Mouse (Mus musculus): ENCODE data around the gene Ttc28. TPM values are rescaled to one million over a fixed set of nuclear protein-coding genes. Genes with fewer than 3 reads are reported as not detected.

Ttc28 gene
- total RNA-seq, 1 experiment: 5.8 TPM

DNA sequence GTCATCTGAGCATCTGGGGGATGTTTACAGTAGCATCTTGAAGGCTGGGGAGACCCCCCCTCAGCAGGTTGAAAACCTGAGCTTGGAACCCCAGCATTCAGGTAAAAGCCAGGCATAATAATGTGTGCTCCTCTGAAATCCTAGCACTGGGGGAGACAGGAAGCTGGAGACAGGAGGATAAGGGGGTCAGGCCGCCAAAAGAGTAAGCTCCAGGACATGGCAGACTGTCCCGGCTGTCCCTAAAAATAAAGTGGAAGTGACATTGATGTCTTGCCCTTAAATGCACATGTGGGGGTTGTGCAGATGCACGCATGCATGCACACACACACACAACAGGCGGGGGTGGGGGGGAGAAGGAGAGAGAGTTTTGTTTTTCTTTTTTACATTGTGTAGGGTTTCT, 118.7 kb downstream of the Ttc28 start:
- Histone ChIP-seq H3K9ac (ENCODE audit: insufficient read depth, low read depth, low read length, poor library complexity, severe bottlenecking) (no peak overlapping the region), H3K4me1 (ENCODE audit: control insufficient read depth in 2 of 2, insufficient read depth in 2 of 2, low read length in 2 of 2, poor library complexity in 1 of 2) (no peaks in the 10 kb centered on the region), H3K9me3 (ENCODE audit: control insufficient read depth, insufficient read depth, low read depth, low read length) (no peaks in the 10 kb centered on the region), H3K27ac (ENCODE audit: insufficient read depth, low read depth, low read length, poor library complexity, severe bottlenecking) (no peak overlapping the region), H3K36me3 (ENCODE audit: control insufficient read depth, insufficient read depth, low read length, poor library complexity, severe bottlenecking) (no peaks in the 10 kb centered on the region), H3K4me3 (ENCODE audit: insufficient read depth in 1 of 2, low read depth in 1 of 2, low read length in 2 of 2, poor library complexity in 1 of 2, severe bottlenecking in 1 of 2) (no peak overlapping the region)
- in situ Hi-C loops (cut with MboI; ENCODE audit: low sequenced_read_pairs in 2 of 2, unreplicated experiment in 2 of 2): no loop called here
- no peak for DNase-seq (ENCODE audit: low read depth, low spot score)
- TF ChIP-seq HCFC1 (IDR thresholded peaks at IDR 0.05; ENCODE audit: borderline replicate concordance, insufficient read depth, low read length): no peak
- no peak for TF ChIP-seq MAFK (IDR thresholded peaks at IDR 0.05; ENCODE audit: insufficient read depth, low read depth, low read length)
- TF ChIP-seq ZNF384 (IDR thresholded peaks at IDR 0.05; ENCODE audit: low read depth, low read length): no peak
- no peak for TF ChIP-seq ZC3H11A (IDR thresholded peaks at IDR 0.05; ENCODE audit: borderline replicate concordance, low read depth, low read length)
- TF ChIP-seq CHD2 (IDR thresholded peaks at IDR 0.05; ENCODE audit: low read depth, low read length): no peak

DNA sequence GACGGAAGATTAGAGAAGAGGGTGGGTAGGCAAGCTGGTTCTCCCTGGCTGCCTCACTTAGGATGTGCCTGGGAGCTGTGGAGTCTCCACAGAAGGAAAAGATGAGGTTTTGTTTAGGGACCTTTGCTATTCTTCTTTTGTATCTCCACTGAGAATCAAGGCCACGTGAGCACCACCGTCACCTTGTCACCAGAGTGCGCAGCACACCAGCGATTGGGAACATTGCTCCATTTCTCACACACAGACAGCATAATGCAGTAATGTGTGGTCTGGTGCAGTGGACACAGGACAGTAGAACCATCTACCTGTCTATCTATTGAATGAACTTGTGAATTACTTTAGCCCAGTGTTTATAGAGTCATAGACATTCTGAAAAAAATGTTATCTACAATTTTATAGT, 121.3 kb downstream of the Ttc28 start:
- no peaks in the 10 kb centered on the region for H3K36me3 ChIP-seq (ENCODE audit: control insufficient read depth, insufficient read depth, low read length, poor library complexity, severe bottlenecking)
- no peak overlapping the region for H3K27ac ChIP-seq (ENCODE audit: insufficient read depth, low read depth, low read length, poor library complexity, severe bottlenecking)
- no peaks in the 10 kb centered on the region for H3K4me1 ChIP-seq (ENCODE audit: control insufficient read depth in 2 of 2, insufficient read depth in 2 of 2, low read length in 2 of 2, poor library complexity in 1 of 2)
- DNase-seq (ENCODE audit: low read depth, low spot score): no peak
- no peak for TF ChIP-seq MAFK (IDR thresholded peaks at IDR 0.05; ENCODE audit: insufficient read depth, low read depth, low read length)
- no peak for TF ChIP-seq HCFC1 (IDR thresholded peaks at IDR 0.05; ENCODE audit: borderline replicate concordance, insufficient read depth, low read length)
- no peak for TF ChIP-seq CHD2 (IDR thresholded peaks at IDR 0.05; ENCODE audit: low read depth, low read length)
- no peak for TF ChIP-seq ZC3H11A (IDR thresholded peaks at IDR 0.05; ENCODE audit: borderline replicate concordance, low read depth, low read length)
- TF ChIP-seq ZNF384 (IDR thresholded peaks at IDR 0.05; ENCODE audit: low read depth, low read length): no peak
- in situ Hi-C loops (cut with MboI; ENCODE audit: low sequenced_read_pairs in 2 of 2, unreplicated experiment in 2 of 2): no loop called here
- H3K9me3 ChIP-seq (ENCODE audit: control insufficient read depth, insufficient read depth, low read depth, low read length): no peaks in the 10 kb centered on the region
- no peak overlapping the region for H3K9ac ChIP-seq (ENCODE audit: insufficient read depth, low read depth, low read length, poor library complexity, severe bottlenecking)
- no peak overlapping the region for H3K4me3 ChIP-seq (ENCODE audit: insufficient read depth in 1 of 2, low read depth in 1 of 2, low read length in 2 of 2, poor library complexity in 1 of 2, severe bottlenecking in 1 of 2)

- Histone ChIP-seq H3K4me3 (ENCODE audit: insufficient read depth in 1 of 2, low read depth in 1 of 2, low read length in 2 of 2, poor library complexity in 1 of 2, severe bottlenecking in 1 of 2) (no peak overlapping the region), H3K36me3 (ENCODE audit: control insufficient read depth, insufficient read depth, low read length, poor library complexity, severe bottlenecking) (no peaks in the 10 kb centered on the region), H3K9ac (ENCODE audit: insufficient read depth, low read depth, low read length, poor library complexity, severe bottlenecking) (no peak overlapping the region), H3K4me1 (ENCODE audit: control insufficient read depth in 2 of 2, insufficient read depth in 2 of 2, low read length in 2 of 2, poor library complexity in 1 of 2) (no peaks in the 10 kb centered on the region), H3K27ac (ENCODE audit: insufficient read depth, low read depth, low read length, poor library complexity, severe bottlenecking) (no peak overlapping the region), H3K9me3 (ENCODE audit: control insufficient read depth, insufficient read depth, low read depth, low read length) (no peaks in the 10 kb centered on the region)
- in situ Hi-C loops (cut with MboI; ENCODE audit: low sequenced_read_pairs in 2 of 2, unreplicated experiment in 2 of 2): no loop called here
- DNase-seq (ENCODE audit: low read depth, low spot score): no peak
- TF ChIP-seq CHD2 (IDR thresholded peaks at IDR 0.05; ENCODE audit: low read depth, low read length) (no peak), MAFK (IDR thresholded peaks at IDR 0.05; ENCODE audit: insufficient read depth, low read depth, low read length) (no peak)
Observed at GRCm38 (mm10) chr5:111003220-111003619, 123.6 kb downstream of the Ttc28 start.

GRCm38 (mm10) chr5:111003750-111004149, 124.1 kb downstream of the Ttc28 start:
- no peak for TF ChIP-seq CHD2 (IDR thresholded peaks at IDR 0.05; ENCODE audit: low read depth, low read length)
- no peak for TF ChIP-seq HCFC1 (IDR thresholded peaks at IDR 0.05; ENCODE audit: borderline replicate concordance, insufficient read depth, low read length)
- no peak for TF ChIP-seq ZC3H11A (IDR thresholded peaks at IDR 0.05; ENCODE audit: borderline replicate concordance, low read depth, low read length)
- TF ChIP-seq MAFK (IDR thresholded peaks at IDR 0.05; ENCODE audit: insufficient read depth, low read depth, low read length): no peak
- no peak for TF ChIP-seq ZNF384 (IDR thresholded peaks at IDR 0.05; ENCODE audit: low read depth, low read length)
- no peaks in the 10 kb centered on the region for H3K36me3 ChIP-seq (ENCODE audit: control insufficient read depth, insufficient read depth, low read length, poor library complexity, severe bottlenecking)
- H3K9me3 ChIP-seq (ENCODE audit: control insufficient read depth, insufficient read depth, low read depth, low read length): no peaks in the 10 kb centered on the region
- no peak overlapping the region for H3K4me3 ChIP-seq (ENCODE audit: insufficient read depth in 1 of 2, low read depth in 1 of 2, low read length in 2 of 2, poor library complexity in 1 of 2, severe bottlenecking in 1 of 2)
- no peak for DNase-seq (ENCODE audit: low read depth, low spot score)
- H3K9ac ChIP-seq (ENCODE audit: insufficient read depth, low read depth, low read length, poor library complexity, severe bottlenecking): no peak overlapping the region
- in situ Hi-C loops (cut with MboI; ENCODE audit: low sequenced_read_pairs in 2 of 2, unreplicated experiment in 2 of 2): no loop called here
- no peak overlapping the region for H3K27ac ChIP-seq (ENCODE audit: insufficient read depth, low read depth, low read length, poor library complexity, severe bottlenecking)
- no peaks in the 10 kb centered on the region for H3K4me1 ChIP-seq (ENCODE audit: control insufficient read depth in 2 of 2, insufficient read depth in 2 of 2, low read length in 2 of 2, poor library complexity in 1 of 2)
